Mouse (Mus musculus): ENCODE results near the gene Npl. TPM values are rescaled to one million over a fixed set of nuclear protein-coding genes. Genes with fewer than 3 reads are reported as not detected.

Gene Npl
- polyA plus RNA-seq (2014; fragmentation: Nextera tagmentation; extraction: Ambion mirVana): 12.4 and 13.4 TPM in 2 replicates

- Histone ChIP-seq H3K36me3 (ENCODE audit: control insufficient read depth, insufficient read depth, low read length) (no peaks in the 10 kb centered on the region), H3K4me3 (replicated peaks; ENCODE audit: low read depth, low read length) (peak within 1 kb of the TSS; percentile 45), H3K4me1 (ENCODE audit: control insufficient read depth, insufficient read depth, low read length) (no peaks in the 10 kb centered on the region), H3K27me3 (ENCODE audit: control insufficient read depth, insufficient read depth, low read length) (no peaks in the 10 kb centered on the region), H3K27ac (replicated peaks; ENCODE audit: low read depth, low read length) (no peak within 1 kb of the TSS), H3K4me2 (ENCODE audit: low read length) (peak within 1 kb of the TSS; percentile 62), H3K9ac (replicated peaks; ENCODE audit: low read length) (peak within 1 kb of the TSS; percentile 47), H3K9me3 (ENCODE audit: control insufficient read depth, low read length) (no peaks in the 10 kb centered on the region)
- WGBS: 6% methylated on average over 29 of the region's 29 CpGs
- DNase-seq (peak; percentile 88), ATAC-seq (ENCODE audit: low FRiP score, low TSS enrichment) (peak; percentile 93)
These were observed at the start of gene Npl for GRCm38 (mm10) chr1:153549536-153550199. Npl (minus strand) TSS chr1:153550045.

- Histone ChIP-seq H3K27me3 (ENCODE audit: control insufficient read depth, insufficient read depth, low read length) (no peaks in the 10 kb centered on the region), H3K4me1 (ENCODE audit: control insufficient read depth, insufficient read depth, low read length) (peaks cover 10% of the 10 kb centered on the region), H3K4me2 (ENCODE audit: low read length) (no peak overlapping the region), H3K36me3 (ENCODE audit: control insufficient read depth, insufficient read depth, low read length) (no peaks in the 10 kb centered on the region), H3K4me3 (replicated peaks; ENCODE audit: low read depth, low read length) (no peak overlapping the region), H3K9ac (replicated peaks; ENCODE audit: low read length) (no peak overlapping the region), H3K27ac (replicated peaks; ENCODE audit: low read depth, low read length) (0 out of 2 replicates have a peak overlapping the region, but pooled peaks have one; percentile 8), H3K9me3 (ENCODE audit: control insufficient read depth, low read length) (no peaks in the 10 kb centered on the region)
- peak; percentile 35 for DNase-seq
- WGBS: 15% methylated on average over 9 of the region's 9 CpGs
- no peak; the same call in 1 of the 2 replicates for ATAC-seq (ENCODE audit: low FRiP score, low TSS enrichment)
These were observed 49.6 kb upstream of the Npl start for GRCm38 (mm10) chr1:153599302-153600045.

- Histone ChIP-seq H3K4me2 (ENCODE audit: low read length) (0 out of 2 replicates have a peak overlapping the region, but pooled peaks have one; percentile 8), H3K27ac (replicated peaks; ENCODE audit: low read depth, low read length) (peak overlapping the region; percentile 8), H3K27me3 (ENCODE audit: control insufficient read depth, insufficient read depth, low read length) (no peaks in the 10 kb centered on the region), H3K36me3 (ENCODE audit: control insufficient read depth, insufficient read depth, low read length) (no peaks in the 10 kb centered on the region), H3K4me3 (replicated peaks; ENCODE audit: low read depth, low read length) (no peak overlapping the region), H3K9me3 (ENCODE audit: control insufficient read depth, low read length) (no peaks in the 10 kb centered on the region), H3K4me1 (ENCODE audit: control insufficient read depth, insufficient read depth, low read length) (peaks cover 10% of the 10 kb centered on the region), H3K9ac (replicated peaks; ENCODE audit: low read length) (no peak overlapping the region)
- peak; percentile 84 for ATAC-seq (ENCODE audit: low FRiP score, low TSS enrichment)
- WGBS: 3% methylated on average over 2 of the region's 2 CpGs
- DNase-seq: peak; percentile 86
These were observed 48.9 kb upstream of the Npl start for GRCm38 (mm10) chr1:153598773-153599172.

- Histone ChIP-seq H3K9ac (replicated peaks; ENCODE audit: low read length) (no peak overlapping the region), H3K4me1 (ENCODE audit: control insufficient read depth, insufficient read depth, low read length) (peaks cover 5% of the 10 kb centered on the region; the same call in 1 of the 2 replicates), H3K9me3 (ENCODE audit: control insufficient read depth, low read length) (no peaks in the 10 kb centered on the region), H3K4me3 (replicated peaks; ENCODE audit: low read depth, low read length) (no peak overlapping the region), H3K27me3 (ENCODE audit: control insufficient read depth, insufficient read depth, low read length) (no peaks in the 10 kb centered on the region), H3K27ac (replicated peaks; ENCODE audit: low read depth, low read length) (no peak overlapping the region), H3K36me3 (ENCODE audit: control insufficient read depth, insufficient read depth, low read length) (no peaks in the 10 kb centered on the region), H3K4me2 (ENCODE audit: low read length) (no peak overlapping the region)
- no peak for ATAC-seq (ENCODE audit: low FRiP score, low TSS enrichment)
- 10% methylated on average over 2 of the region's 2 CpGs for WGBS
- DNase-seq: peak; percentile 52
These were observed 43.8 kb upstream of the Npl start for GRCm38 (mm10) chr1:153593678-153594077.

GRCm38 (mm10) chr1:153590176-153590734 is 40.4 kb upstream of the Npl start:
- Histone ChIP-seq H3K4me3 (replicated peaks; ENCODE audit: low read depth, low read length) (no peak overlapping the region), H3K27ac (replicated peaks; ENCODE audit: low read depth, low read length) (no peak overlapping the region), H3K9me3 (ENCODE audit: control insufficient read depth, low read length) (no peaks in the 10 kb centered on the region), H3K4me1 (ENCODE audit: control insufficient read depth, insufficient read depth, low read length) (no peaks in the 10 kb centered on the region), H3K4me2 (ENCODE audit: low read length) (no peak overlapping the region), H3K27me3 (ENCODE audit: control insufficient read depth, insufficient read depth, low read length) (no peaks in the 10 kb centered on the region), H3K36me3 (ENCODE audit: control insufficient read depth, insufficient read depth, low read length) (no peaks in the 10 kb centered on the region), H3K9ac (replicated peaks; ENCODE audit: low read length) (no peak overlapping the region)
- no peak for DNase-seq
- ATAC-seq (ENCODE audit: low FRiP score, low TSS enrichment): no peak
- WGBS: 57% methylated on average over 2 of the region's 2 CpGs

GRCm38 (mm10) chr1:153587956-153588355 is 38.1 kb upstream of the Npl start:
- Histone ChIP-seq H3K4me2 (ENCODE audit: low read length) (no peak overlapping the region), H3K27ac (replicated peaks; ENCODE audit: low read depth, low read length) (no peak overlapping the region), H3K36me3 (ENCODE audit: control insufficient read depth, insufficient read depth, low read length) (no peaks in the 10 kb centered on the region), H3K4me3 (replicated peaks; ENCODE audit: low read depth, low read length) (no peak overlapping the region), H3K27me3 (ENCODE audit: control insufficient read depth, insufficient read depth, low read length) (no peaks in the 10 kb centered on the region), H3K9me3 (ENCODE audit: control insufficient read depth, low read length) (no peaks in the 10 kb centered on the region), H3K9ac (replicated peaks; ENCODE audit: low read length) (no peak overlapping the region), H3K4me1 (ENCODE audit: control insufficient read depth, insufficient read depth, low read length) (no peaks in the 10 kb centered on the region)
- ATAC-seq (ENCODE audit: low FRiP score, low TSS enrichment) (no peak), DNase-seq (no peak)
- 59% methylated on average over 5 of the region's 5 CpGs for WGBS

- ATAC-seq (ENCODE audit: low FRiP score, low TSS enrichment) (no peak), DNase-seq (no peak)
- Histone ChIP-seq H3K27me3 (ENCODE audit: control insufficient read depth, insufficient read depth, low read length) (no peaks in the 10 kb centered on the region), H3K27ac (replicated peaks; ENCODE audit: low read depth, low read length) (no peak overlapping the region), H3K4me1 (ENCODE audit: control insufficient read depth, insufficient read depth, low read length) (no peaks in the 10 kb centered on the region), H3K36me3 (ENCODE audit: control insufficient read depth, insufficient read depth, low read length) (no peaks in the 10 kb centered on the region), H3K4me3 (replicated peaks; ENCODE audit: low read depth, low read length) (no peak overlapping the region), H3K4me2 (ENCODE audit: low read length) (no peak overlapping the region), H3K9ac (replicated peaks; ENCODE audit: low read length) (no peak overlapping the region), H3K9me3 (ENCODE audit: control insufficient read depth, low read length) (no peaks in the 10 kb centered on the region)
- 85% methylated on average over 10 of the region's 10 CpGs for WGBS
These were observed 37.0 kb upstream of the Npl start for GRCm38 (mm10) chr1:153586826-153587225.

- 57% methylated on average over 2 of the region's 2 CpGs for WGBS
- H3K27ac ChIP-seq (replicated peaks; ENCODE audit: low read depth, low read length): no peak overlapping the region
- no peaks in the 10 kb centered on the region for H3K36me3 ChIP-seq (ENCODE audit: control insufficient read depth, insufficient read depth, low read length)
- H3K9ac ChIP-seq (replicated peaks; ENCODE audit: low read length): no peak overlapping the region
- no peak overlapping the region for H3K4me3 ChIP-seq (replicated peaks; ENCODE audit: low read depth, low read length)
- no peaks in the 10 kb centered on the region for H3K9me3 ChIP-seq (ENCODE audit: control insufficient read depth, low read length)
- no peak overlapping the region for H3K4me2 ChIP-seq (ENCODE audit: low read length)
- no peaks in the 10 kb centered on the region for H3K4me1 ChIP-seq (ENCODE audit: control insufficient read depth, insufficient read depth, low read length)
- no peak for DNase-seq
- H3K27me3 ChIP-seq (ENCODE audit: control insufficient read depth, insufficient read depth, low read length): no peaks in the 10 kb centered on the region
- ATAC-seq (ENCODE audit: low FRiP score, low TSS enrichment): no peak
These were observed 35.9 kb upstream of the Npl start for GRCm38 (mm10) chr1:153585752-153586151.

Data from midbrain, embryonic 14.5 days (tissue).